Comparison of ENCODE assay signal across 8 mouse cellular contexts in genomic region chrX:38334329-38335279, GRCm38 (mm10). TPM values are rescaled to one million over a fixed set of nuclear protein-coding genes. Genes with fewer than 3 reads are reported as not detected.
A peak's percentile ranks its signal among the peaks of the same experiment; 100 is the strongest.
DNase-seq lines count a peak whose midpoint lies in the region; ATAC-seq and TF ChIP-seq lines count a peak whose summit lies in the region.

No protein-coding gene starts in this region.

- TF ChIP-seq POLR2A in bone marrow macrophage, adult 2 months (IDR thresholded peaks at IDR 0.05; ENCODE audit: borderline replicate concordance, low read depth, low read length): no peak

- TF ChIP-seq CTCF in bone marrow macrophage, adult 2 months (IDR thresholded peaks at IDR 0.05; ENCODE audit: low read depth, low read length): no peak
- TF ChIP-seq CTCF in kidney, postnatal 0 days (IDR thresholded peaks at IDR 0.05; ENCODE audit: low read depth): peak; percentile 70

- H3K4me1 ChIP-seq in kidney, embryonic 14.5 days (ENCODE audit: control insufficient read depth, insufficient read depth, low read length): no peaks in the 10 kb centered on the region
- no peaks in the 10 kb centered on the region for H3K4me1 ChIP-seq in ES-E14 (ENCODE audit: control insufficient read depth in 2 of 2, insufficient read depth in 2 of 2, low read length in 2 of 2, poor library complexity in 1 of 2)
- peaks cover 22% of the 10 kb centered on the region for H3K4me1 ChIP-seq in bone marrow macrophage, adult 2 months (ENCODE audit: control insufficient read depth, insufficient read depth, low read length)
- no peaks in the 10 kb centered on the region for H3K4me1 ChIP-seq in kidney, postnatal 0 days (replicated peaks; ENCODE audit: insufficient read depth, low read length)
- no peaks in the 10 kb centered on the region for H3K4me1 ChIP-seq in midbrain, embryonic 16.5 days (ENCODE audit: control insufficient read depth, insufficient read depth, low read length)

- H3K4me3 ChIP-seq in kidney, embryonic 14.5 days (ENCODE audit: low read length): no peak overlapping the region
- no peak overlapping the region for H3K4me3 ChIP-seq in ES-E14 (ENCODE audit: insufficient read depth in 1 of 2, low read depth in 1 of 2, low read length in 2 of 2, poor library complexity in 1 of 2, severe bottlenecking in 1 of 2)
- no peak overlapping the region for H3K4me3 ChIP-seq in bone marrow macrophage, adult 2 months (ENCODE audit: insufficient read depth, low read length)
- H3K4me3 ChIP-seq in kidney, postnatal 0 days (replicated peaks; ENCODE audit: low read depth, low read length): no peak overlapping the region
- H3K4me3 ChIP-seq in midbrain, embryonic 16.5 days (ENCODE audit: low read depth, low read length): no peak overlapping the region

- no peak for ATAC-seq in kidney, embryonic 14.5 days (ENCODE audit: low FRiP score, low TSS enrichment)
- ATAC-seq in kidney, postnatal 0 days (replicated peaks; ENCODE audit: low FRiP score, low read depth): no peak
- no peak for ATAC-seq in midbrain, embryonic 16.5 days

- no peaks in the 10 kb centered on the region for H3K9me3 ChIP-seq in kidney, embryonic 14.5 days (ENCODE audit: control insufficient read depth, low read length)
- no peaks in the 10 kb centered on the region for H3K9me3 ChIP-seq in ES-E14 (ENCODE audit: control insufficient read depth, insufficient read depth, low read depth, low read length)
- H3K9me3 ChIP-seq in kidney, postnatal 0 days (replicated peaks; ENCODE audit: low read length): no peaks in the 10 kb centered on the region
- no peaks in the 10 kb centered on the region for H3K9me3 ChIP-seq in midbrain, embryonic 16.5 days (replicated peaks; ENCODE audit: control insufficient read depth, low read length, poor library complexity, severe bottlenecking)

- WGBS in kidney, embryonic 14.5 days: 67% methylated on average over 8 of the region's 8 CpGs
- 61% methylated on average over 8 of the region's 8 CpGs for WGBS in kidney, postnatal 0 days
- WGBS in midbrain, embryonic 16.5 days: 59% methylated on average over 8 of the region's 8 CpGs

- H3K27me3 ChIP-seq in kidney, embryonic 14.5 days (ENCODE audit: control insufficient read depth, insufficient read depth, low read length): no peaks in the 10 kb centered on the region
- no peaks in the 10 kb centered on the region for H3K27me3 ChIP-seq in kidney, postnatal 0 days (ENCODE audit: insufficient read depth, low read length)
- no peaks in the 10 kb centered on the region for H3K27me3 ChIP-seq in midbrain, embryonic 16.5 days (ENCODE audit: control insufficient read depth, insufficient read depth, low read depth, low read length)

- in situ Hi-C loops in ES-E14 (cut with MboI; ENCODE audit: low sequenced_read_pairs in 2 of 2, unreplicated experiment in 2 of 2): no loop called here

- H3K27ac ChIP-seq in kidney, embryonic 14.5 days (ENCODE audit: low read depth, low read length): no peak overlapping the region
- H3K27ac ChIP-seq in ES-E14 (ENCODE audit: insufficient read depth, low read depth, low read length, poor library complexity, severe bottlenecking): no peak overlapping the region
- peak overlapping the region; percentile 77 for H3K27ac ChIP-seq in bone marrow macrophage, adult 2 months (ENCODE audit: insufficient read depth, low read depth, low read length)
- no peak overlapping the region for H3K27ac ChIP-seq in kidney, postnatal 0 days
- H3K27ac ChIP-seq in midbrain, embryonic 16.5 days (ENCODE audit: low read length): no peak overlapping the region

- no peak overlapping the region for H3K9ac ChIP-seq in kidney, embryonic 14.5 days (ENCODE audit: low read depth, low read length)
- H3K9ac ChIP-seq in ES-E14 (ENCODE audit: insufficient read depth, low read depth, low read length, poor library complexity, severe bottlenecking): no peak overlapping the region
- H3K9ac ChIP-seq in kidney, postnatal 0 days (ENCODE audit: low read depth, low read length): no peak overlapping the region
- no peak overlapping the region for H3K9ac ChIP-seq in midbrain, embryonic 16.5 days (ENCODE audit: low read depth, low read length)

- H3K4me2 ChIP-seq in kidney, embryonic 14.5 days (replicated peaks; ENCODE audit: low read depth, low read length): no peak overlapping the region
- no peak overlapping the region for H3K4me2 ChIP-seq in kidney, postnatal 0 days (ENCODE audit: low read length)
- H3K4me2 ChIP-seq in midbrain, embryonic 16.5 days (ENCODE audit: low read length): no peak overlapping the region

- peak; percentile 54 for DNase-seq in kidney, adult 18-20 months
- peak; percentile 19 for DNase-seq in ES-E14 (ENCODE audit: low read depth, low spot score)
- peak; percentile 65 for DNase-seq in kidney, postnatal 0 days (ENCODE audit: low spot score)
- peak; percentile 33 for DNase-seq in mesoderm, embryonic 11.5 days (ENCODE audit: low read depth, low spot score)
- DNase-seq in cerebellum, adult 11 months: no peak

- no peaks in the 10 kb centered on the region for H3K36me3 ChIP-seq in kidney, embryonic 14.5 days (ENCODE audit: control insufficient read depth, insufficient read depth, low read length)
- no peaks in the 10 kb centered on the region for H3K36me3 ChIP-seq in ES-E14 (ENCODE audit: control insufficient read depth, insufficient read depth, low read length, poor library complexity, severe bottlenecking)
- no peaks in the 10 kb centered on the region for H3K36me3 ChIP-seq in kidney, postnatal 0 days (ENCODE audit: insufficient read depth, low read length)
- H3K36me3 ChIP-seq in midbrain, embryonic 16.5 days (ENCODE audit: control insufficient read depth, insufficient read depth, low read length): no peaks in the 10 kb centered on the region

TF ChIP-seq in ES-E14, 5 proteins besides CTCF, POLR2A, EP300 and RAD21:
- TF ChIP-seq MAFK (IDR thresholded peaks at IDR 0.05; ENCODE audit: insufficient read depth, low read depth, low read length) (no peak), HCFC1 (IDR thresholded peaks at IDR 0.05; ENCODE audit: borderline replicate concordance, insufficient read depth, low read length) (no peak), ZC3H11A (IDR thresholded peaks at IDR 0.05; ENCODE audit: borderline replicate concordance, low read depth, low read length) (0 out of 2 replicates have a peak, but pooled peaks have one; percentile 27), CHD2 (IDR thresholded peaks at IDR 0.05; ENCODE audit: low read depth, low read length) (no peak), ZNF384 (IDR thresholded peaks at IDR 0.05; ENCODE audit: low read depth, low read length) (no peak)
TF ChIP-seq in ES-E14: peak in this region for 1.

RNA-seq across cellular contexts. Expression of gene Atp1b4, which starts 18.6 kb away (rescaled TPM):
- not detected in 2 replicates for polyA plus RNA-seq in kidney, embryonic 14.5 days (2014; fragmentation: Nextera tagmentation; extraction: Ambion mirVana)
- not detected in 2 replicates for total RNA-seq in ES-E14 (2012; rRNA removed)
- not detected in 2 replicates for polyA plus RNA-seq in bone marrow macrophage, adult 2 months (2012; ENCODE audit: insufficient read depth, insufficient read length, missing spikeins)
- polyA plus RNA-seq in kidney, postnatal 0 days (2015; fragmentation: Nextera tagmentation; extraction: Ambion mirVana): 0.04 TPM in 1 of 2 replicates, not detected in the other
- not detected in 2 replicates for polyA plus RNA-seq in midbrain, embryonic 16.5 days (2015; fragmentation: Nextera tagmentation; extraction: Ambion mirVana)
